Mouse (Mus musculus) small intestine, adult 10 weeks (tissue): Measurements from ENCODE around the gene Gm16429. TPM values are rescaled to one million over a fixed set of nuclear protein-coding genes. Genes with fewer than 3 reads are reported as not detected.

ENCODE experiments used
- polyA plus RNA-seq: library from polyadenylated mRNA; stranded (reverse); fragments of 350-450 nt; fragmentation: Illumina TruSeq; extraction: RNeasy Lipid Tissue Mini Kit (QIAGEN cat#74804); gene quantifications from one replicate; pipeline ENCODE4 v1.2.3, GENCODE M21; 2014; ENCODE audit warnings: low replicate concordance

Gm16429 gene
- not detected for polyA plus RNA-seq

GRCm38 (mm10) chr5:93928952-93929351 lies at the start of gene Gm16429:
Gene Gm16429 (minus strand): TSS chr5:93929052.

Other genes with a start within 250 kb of the Gm16429 start
- gene Gm7792, start 85.3 kb downstream of the Gm16429 start, polyA plus RNA-seq, result not detected
- gene BC061212, start 141.5 kb upstream of the Gm16429 start, polyA plus RNA-seq, result not detected
- not detected for gene Gm6351, start 147.3 kb upstream of the Gm16429 start, polyA plus RNA-seq